Mouse (Mus musculus) telencephalon, adult 2 months (tissue): ENCODE results near the gene Sugp2.
"Not testable (repeated sequence)": the region's sequence is repeated elsewhere in the genome, so short reads cannot be mapped to it uniquely, and the experiment has no call there.

ENCODE experiments used
- DNase-seq: peaks from one replicate; pipeline ENCODE4 v3.0.0-alpha.2; 2011; ENCODE audit warnings: low read depth, low spot score

Gene Sugp2

DNA sequence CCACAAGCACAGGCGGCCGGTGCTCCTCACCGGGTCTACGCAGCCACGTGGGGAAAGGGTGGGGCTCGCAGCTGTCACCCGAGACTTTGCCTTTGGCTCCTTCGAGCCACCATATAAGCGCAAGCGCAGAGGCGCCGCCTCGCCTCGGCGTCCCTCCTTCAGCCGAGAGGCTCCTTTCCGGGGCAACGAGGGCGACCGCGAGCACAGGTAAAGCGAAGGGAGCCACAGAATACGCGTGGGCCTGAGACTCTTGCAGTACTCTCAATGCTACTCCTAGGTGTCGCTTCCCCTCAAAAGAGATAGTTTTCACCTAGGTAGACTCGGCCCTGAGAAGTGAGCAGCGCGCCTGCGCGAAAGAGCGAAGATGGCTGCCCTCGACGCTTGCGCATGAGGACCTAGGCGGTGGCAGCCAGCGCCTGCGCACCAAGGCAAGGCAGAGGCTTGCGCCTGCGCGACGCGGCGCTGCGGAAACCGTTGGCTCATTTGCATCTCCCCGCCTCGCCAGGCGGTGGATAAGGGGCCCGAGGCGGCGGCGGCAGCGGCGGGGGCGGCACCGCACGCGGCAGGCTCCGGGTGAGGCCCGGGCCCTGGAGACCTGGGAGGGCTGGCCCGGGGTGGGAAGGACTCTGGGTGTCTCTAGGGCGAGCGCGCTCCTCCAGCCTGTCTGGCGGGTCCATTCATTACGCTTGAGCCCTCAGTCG lies at the start of gene Sugp2, which contains the start of gene Armc6:
Gene Sugp2, plus strand, starts transcription at position 147 of the 701 bp plus-strand sequence.
Gene Armc6, minus strand, starts transcription at position 387 of the 701 bp plus-strand sequence.
- peak; percentile 92 for DNase-seq

DNA sequence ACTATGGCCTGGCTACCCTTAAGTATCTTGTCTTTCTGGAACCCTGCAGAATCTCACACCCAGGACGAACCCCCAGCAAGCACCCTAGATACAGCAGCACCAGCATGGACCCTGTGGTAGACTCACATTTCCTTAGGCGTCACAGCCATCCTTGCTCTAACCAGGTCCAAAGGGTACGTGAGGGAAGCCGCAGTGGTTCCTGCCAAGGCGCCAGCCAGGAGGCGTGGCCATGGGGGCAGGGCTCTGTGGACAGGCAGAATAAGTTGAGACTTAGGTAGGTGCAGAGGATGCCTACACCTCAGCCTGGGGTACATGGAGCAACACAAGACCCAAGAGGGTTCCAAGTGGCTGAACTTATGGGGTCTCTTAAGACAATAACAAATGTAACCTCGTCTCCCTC lies 45.3 kb upstream of the Sugp2 start:
- DNase-seq, result no peak

DNA sequence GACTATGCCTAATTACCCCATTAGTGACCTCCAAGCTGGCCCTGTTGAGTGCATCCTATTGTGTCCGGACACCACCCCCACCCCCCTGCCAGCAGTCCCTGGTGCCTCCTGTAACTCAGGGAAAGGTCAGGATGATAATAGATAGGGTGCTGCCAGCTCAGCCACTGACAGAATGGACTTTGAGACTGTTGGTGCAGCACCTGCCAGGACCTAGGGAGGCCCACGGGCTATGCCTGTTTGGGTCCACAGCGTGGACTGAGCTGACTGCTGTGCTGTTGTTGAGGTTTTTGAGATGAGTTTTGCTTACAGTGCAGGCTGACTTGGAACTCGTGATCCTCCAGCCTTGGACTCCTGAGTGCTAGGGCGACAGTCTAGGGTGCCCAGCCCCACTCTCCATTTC lies 40.8 kb upstream of the Sugp2 start:
- DNase-seq, result no peak

DNA sequence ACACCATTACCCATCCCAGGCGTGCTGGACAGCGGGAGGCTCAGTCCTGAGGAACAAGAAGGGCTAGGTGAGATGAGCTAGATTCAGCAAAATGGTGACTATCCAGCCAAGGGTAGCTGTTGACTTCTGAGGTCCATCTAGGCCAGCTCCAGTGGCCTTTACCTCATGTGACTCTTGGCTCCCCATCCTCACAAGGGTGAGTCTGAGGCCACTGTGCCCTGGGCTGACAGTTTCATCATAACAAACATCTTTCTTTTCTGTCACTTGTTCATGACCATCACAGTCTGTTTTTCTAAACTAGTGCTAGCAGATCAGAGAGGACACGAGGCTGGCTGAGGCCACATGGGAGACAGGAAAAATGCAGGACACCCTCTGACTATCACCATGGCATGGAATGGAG lies 39.8 kb upstream of the Sugp2 start:
- DNase-seq, result no peak

DNA sequence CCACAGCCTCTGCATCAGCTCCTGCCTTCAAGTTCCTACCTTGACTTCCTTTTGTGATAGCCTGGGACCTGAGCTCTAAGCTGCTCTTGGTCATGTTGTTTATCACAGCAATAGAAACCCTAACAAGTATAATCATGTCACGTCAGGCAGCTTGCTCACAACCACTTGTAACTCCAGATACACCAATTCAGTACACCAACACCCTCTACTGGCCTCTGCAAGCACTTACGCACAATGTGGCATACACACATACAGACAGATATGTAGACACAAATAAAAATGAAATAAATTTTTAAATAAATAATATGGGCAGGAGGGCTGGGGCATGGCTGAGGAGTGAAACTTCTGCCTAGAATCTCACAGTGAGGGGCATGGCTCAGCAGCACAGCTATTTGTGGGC lies 38.3 kb upstream of the Sugp2 start:
- no peak for DNase-seq

DNA sequence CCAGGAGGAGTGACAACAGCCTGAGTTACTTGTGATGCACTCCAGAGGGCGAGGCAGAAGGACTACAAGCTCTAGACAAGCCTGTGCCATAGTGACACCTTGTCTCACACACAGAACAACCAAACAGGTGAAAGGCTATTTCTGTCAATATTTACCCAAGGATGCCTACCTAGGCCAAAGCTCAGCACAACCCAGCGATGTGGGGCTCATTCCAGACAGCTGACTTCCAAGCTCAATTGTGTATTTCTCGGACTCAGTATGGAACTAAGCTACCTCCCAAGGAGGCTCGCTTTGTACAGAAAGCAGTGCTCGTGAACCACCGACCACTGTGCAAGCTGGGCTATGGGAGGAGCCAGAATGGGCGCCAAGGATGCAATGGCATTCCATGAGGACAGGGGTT lies 36.4 kb upstream of the Sugp2 start:
- no peak for DNase-seq

DNA sequence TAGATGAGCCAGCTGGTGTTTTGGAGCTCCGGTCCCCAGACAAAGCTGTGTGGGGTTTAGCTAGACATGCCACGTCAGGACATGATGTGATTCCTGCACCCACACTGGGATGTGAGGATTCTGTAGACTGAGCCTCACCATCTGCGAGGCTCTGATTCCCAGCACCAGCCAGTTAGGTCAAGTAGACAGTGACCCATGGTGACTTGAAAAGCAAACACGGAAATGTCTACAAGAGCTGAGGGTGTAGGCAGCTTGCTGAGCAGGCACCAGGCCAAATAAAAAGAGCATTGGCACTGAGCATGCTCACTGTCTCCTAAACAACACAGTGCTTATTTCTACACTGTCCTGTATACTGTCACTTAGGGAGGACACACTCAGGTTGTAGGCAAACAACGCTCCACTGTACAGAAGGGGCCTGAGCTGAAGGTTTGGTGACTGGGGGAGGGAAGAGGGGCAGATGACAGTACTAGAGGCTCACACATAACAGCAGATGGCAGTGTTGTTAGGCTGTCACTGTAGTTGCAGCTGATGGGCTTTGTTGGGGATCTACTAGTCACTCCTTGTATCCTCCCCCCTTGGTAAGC lies 33.8 kb upstream of the Sugp2 start:
- DNase-seq, result peak; percentile 59

DNA sequence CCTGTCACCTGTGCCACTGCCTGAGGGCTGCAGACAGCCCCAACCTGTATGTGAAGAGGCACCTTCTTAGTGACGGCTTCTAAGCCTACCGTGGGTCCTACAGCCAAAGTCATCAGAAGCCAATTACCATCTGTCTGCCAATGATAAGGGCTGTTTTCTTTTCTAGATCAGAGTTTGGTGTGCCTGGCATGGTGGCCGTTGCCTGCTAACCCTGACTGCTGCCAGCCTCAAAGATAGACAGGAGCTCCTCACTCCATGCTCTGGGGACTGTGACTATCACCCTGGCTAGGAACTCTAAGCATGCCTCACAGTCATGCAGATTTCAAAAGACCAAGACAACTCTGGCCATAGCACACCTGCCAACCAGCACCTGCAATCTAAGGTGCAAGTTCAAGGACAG lies 32.6 kb upstream of the Sugp2 start:
- no peak for DNase-seq

DNA sequence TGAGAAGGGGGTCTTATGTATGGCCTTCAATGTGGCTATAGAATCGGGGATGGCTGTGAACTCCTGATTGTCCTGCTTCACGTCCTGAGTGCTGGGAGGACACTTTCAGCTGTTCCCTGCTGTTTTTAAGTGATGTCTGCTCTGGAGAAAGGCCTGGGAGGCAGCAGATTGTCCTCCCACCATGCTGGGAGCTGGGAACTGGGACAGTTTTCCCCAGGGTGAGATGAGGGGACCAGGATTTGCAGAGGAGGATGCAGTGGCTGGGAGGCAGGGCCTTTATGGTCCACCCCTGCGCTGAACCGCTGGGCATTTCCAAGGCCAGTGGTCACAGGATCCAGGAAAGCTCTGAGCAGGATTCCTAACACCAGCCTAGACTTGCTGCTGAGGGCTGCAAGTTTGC lies 31.0 kb upstream of the Sugp2 start:
- peak; percentile 33 for DNase-seq

DNA sequence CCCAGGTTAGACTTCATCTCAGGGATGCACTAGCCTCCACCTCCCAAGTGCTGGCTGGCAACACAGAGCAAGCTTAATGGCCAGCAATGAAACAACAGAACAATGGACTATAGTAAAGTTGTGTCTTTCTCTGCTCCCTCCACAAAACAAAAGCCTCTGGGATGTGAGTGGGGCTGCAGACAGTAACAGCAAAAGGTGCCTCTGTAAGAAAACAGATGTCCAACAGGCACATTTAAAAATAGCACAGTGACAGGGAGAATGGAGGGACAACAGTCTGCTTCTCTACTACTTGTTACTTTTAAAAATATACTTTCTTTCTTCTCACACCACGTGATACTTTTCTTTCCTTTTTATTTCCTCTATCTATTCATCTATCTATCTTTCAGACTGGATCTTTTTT lies 29.3 kb upstream of the Sugp2 start:
- DNase-seq, result no peak

DNA sequence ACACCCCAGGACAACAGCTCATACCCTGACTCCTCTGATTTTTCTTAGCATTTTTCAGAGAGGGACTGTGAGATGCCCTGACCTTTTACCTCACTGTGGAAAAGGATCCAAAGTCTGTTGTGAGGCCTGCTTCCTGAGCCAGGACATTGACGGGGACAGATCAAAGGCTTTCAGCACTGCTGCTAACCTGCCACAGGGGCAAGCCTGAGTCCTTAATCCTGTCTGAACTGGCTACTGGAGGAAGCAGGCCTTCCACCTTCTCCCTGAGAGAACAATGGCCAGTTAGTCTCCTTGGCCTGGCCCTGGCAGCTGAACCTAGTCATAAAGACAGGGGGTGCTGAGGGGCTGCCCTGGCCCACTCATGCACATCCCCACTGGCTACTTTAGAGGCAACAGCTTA lies 25.9 kb upstream of the Sugp2 start:
- DNase-seq, result no peak

DNA sequence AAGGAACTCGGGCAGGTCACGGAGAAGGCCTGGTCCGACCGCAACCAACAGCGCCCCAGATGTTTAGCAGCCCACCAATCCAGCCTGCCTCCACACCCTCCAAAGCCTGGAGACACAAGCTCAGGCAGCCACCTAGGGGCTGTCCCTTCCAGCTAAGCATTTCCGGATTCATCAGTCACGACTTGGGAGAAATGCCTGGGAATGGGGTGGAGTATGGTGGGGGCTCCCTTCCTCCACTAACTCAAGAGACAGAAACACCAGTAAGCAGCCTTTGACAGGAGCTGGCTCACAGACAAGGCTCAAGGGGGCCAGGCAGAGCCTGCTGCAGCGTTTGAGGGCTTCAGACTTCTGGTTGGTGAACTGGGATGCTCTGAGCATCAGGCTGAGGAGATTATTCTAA lies 23.5 kb upstream of the Sugp2 start:
- DNase-seq, result peak; percentile 53

DNA sequence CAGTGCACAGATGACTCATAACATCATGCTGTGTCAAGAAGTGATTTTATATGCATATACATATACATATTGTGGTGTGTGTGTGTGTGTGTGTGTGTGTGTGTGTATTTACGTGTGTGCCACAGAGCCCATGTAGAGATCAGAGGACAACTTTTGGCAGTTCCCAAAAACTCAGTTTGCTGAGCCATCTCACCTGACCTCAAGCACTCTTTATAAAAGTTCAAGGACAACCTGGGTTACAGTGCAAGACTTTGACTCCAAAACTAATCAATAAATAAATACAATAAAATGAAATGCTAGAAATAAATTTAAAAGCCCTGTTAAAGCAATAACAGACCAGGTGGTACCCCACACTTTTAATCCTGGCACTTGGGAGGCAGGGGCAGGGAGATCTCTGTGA lies 22.8 kb upstream of the Sugp2 start:
- no peak for DNase-seq

DNA sequence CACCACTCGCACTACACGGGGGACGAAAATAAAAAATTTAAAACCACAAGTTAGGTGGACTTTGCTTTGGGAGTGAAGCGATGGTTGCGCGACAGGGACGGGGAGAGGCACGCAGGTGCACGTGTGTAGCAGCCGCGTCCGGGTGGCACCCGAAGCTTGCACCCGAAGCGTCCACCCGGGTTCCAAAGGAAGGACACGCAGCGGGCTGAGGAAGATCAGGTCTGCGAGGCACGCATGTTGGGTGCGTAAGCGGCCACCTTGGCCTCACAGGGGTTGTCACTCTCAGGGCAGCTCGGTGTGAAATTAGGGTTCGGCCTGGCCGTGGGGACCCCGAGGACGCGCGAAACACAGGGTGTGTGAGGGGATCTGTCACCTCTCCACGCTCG lies 22.3 kb upstream of the Sugp2 start:
- DNase-seq, result no peak

DNA sequence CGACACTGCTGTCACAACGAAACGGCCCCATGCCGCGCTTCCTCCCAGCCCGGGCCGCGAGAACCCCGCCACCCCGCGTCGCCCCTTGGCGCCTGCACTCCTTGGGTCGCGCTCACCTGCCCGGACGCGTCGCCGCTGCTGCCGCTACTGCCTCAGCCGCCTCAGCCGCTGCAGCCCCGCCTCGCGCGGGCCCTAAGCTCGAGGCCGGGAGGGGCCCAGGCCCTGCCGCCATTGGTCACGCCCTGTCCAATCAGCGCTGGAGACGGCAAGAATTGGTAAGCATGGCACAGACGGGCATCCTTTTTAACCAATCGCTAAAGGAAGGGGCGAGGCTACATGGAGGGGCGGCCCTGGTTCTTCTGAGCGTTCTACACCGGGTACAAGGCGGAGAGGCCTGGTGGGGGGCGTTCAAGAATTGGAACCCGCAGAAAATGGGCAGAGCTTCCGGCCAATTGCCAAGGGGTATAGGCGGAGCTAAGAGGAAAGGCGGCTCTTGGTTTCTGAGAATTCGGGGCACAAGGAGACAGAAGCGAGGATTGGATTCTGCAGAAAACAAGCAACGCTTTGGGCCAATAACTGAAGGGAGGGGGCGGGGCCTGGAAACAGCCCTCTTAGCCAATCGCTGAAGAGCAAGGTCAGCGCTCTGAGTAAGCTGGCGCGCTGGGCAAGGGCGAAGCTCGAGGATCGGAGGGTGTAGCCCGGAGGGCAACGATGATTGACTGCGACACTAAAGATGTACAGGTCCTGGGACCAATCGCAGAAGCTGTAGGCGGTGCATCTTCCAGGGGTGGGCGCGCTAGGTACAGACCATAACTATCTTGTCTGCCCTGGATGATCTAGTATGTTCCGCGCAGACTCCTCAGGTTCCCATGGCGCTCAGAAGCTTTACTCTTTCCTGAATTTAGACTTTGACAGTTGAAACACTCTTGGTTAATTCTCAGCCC lies 21.6 kb upstream of the Sugp2 start, which contains the start of gene Slc25a42:
Gene Slc25a42, minus strand, starts transcription at position 194 of the 944 bp plus-strand sequence.
- peak; percentile 100 for DNase-seq

DNA sequence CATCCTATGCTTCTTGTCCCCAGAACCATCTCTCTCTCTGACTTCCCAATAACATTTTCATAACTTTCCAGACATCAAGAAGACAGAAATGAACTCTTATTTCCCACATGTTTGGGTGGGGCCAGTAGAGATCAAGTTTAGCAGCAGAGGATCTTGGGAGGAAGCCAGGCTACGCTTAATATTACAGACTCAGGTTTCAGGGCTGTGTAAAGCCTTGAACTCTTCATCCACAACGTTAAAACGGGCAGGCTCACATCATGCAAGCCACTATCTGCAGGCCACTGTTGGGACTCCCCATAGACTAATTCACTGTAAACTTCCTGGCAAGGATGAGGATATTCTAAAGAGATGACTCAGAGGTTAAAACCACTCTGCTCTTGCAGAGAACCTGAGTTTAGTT lies 19.6 kb upstream of the Sugp2 start:
- no peak for DNase-seq

DNA sequence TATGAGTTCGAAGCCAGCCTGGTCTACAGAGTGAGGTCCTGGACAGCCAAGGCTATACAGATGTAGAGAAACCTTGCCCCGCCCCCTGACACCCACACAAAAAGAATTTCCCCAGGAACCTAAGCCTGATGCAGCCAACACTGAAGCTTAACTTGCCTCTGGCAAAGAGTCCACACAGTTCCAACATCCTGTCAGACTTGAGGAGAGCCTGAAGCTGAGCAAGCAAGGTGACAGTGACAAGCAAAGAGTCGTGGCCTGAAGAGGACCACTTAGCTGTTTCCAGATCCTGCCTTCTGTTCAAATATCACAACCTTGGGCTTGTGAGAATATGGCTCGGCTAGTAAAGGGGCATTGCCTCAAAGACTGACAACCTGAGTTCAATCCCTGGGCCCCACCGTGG lies 18.9 kb upstream of the Sugp2 start:
- no peak for DNase-seq

DNA sequence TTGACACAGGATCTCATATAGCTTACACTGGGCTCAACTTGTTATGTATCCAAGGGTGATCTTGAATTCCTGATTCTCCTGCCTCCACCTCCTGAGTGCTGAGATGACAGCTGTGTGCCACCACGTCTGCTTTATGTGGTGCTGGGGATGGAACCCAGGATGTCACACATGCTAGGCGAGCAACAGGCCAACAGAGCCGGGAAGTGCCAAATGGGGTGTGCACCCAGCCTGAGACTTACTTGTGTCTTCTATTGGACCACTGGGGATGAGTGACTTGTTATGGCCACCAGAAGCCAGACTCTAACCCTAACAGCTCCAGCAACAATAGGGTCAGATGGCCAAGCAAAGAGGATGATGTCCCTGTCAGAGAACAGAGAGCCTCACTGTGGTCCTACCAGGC lies 17.9 kb upstream of the Sugp2 start:
- DNase-seq, result not testable (repeated sequence)

DNA sequence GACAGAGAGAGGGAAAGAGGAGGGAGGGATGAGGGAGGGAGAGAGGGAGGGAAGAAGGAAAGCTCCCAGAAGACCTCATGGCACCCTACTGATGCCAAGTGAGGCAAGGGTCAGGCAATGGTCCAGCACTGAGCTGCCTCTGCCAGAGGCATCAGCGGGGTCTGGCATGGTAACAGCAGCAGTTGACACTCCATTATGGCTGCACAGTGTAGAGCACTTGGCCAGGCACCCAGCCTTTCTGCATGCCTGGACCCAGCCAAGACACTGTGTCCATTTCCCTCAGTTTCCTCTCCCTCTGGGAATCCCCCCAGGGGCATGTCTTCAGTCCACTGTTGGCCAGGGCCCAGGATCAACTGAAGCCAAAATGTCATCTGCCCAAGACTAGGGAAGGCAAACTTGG lies 17.5 kb upstream of the Sugp2 start:
- peak; percentile 50 for DNase-seq

DNA sequence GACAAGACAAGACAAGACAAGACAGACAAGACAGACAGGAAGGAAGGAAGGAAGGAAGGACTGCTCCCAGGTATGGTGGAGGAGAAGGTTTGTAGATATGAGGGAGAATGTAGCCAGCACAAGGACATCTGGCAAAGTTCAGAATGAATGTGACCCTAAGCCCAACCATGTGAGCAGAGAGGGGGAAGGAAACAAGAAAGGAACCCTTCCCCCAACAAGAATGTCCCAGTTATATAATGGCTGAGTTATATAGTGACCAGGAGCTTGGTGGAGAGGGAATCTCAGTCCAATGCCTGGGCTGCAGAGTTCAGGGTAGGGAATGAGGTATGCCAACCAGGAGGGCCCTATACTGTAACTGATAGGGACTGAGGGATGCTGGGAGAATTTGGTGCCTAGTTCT lies 16.6 kb upstream of the Sugp2 start:
- no peak for DNase-seq

DNA sequence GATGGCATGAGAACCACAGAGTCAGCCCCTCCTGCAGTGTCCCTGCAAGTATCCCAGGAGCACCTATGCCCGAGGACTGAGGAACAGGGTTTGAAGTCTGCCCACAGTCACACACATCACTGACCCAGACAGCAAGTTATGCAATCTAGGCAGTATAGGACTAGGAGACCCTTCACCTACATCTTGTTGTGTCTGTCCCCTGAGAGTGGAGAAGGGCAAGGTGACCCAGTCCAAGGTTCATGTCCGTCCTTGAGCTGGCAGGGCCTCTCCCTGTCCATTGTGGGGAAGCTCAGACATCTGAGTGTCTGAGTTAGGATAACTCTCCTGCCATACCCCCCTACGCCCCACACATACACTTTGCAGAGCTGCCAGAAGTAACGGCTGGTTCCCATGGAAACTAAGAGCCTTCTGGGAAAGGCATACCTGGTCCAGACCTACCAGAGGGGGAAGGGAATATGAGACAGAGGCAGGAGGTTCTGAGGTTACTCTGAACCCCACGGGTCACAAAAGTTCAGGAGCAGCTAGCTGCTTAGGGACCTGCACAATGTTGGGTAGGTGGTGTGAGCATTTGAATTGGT lies 14.8 kb upstream of the Sugp2 start:
- peak; percentile 15 for DNase-seq

DNA sequence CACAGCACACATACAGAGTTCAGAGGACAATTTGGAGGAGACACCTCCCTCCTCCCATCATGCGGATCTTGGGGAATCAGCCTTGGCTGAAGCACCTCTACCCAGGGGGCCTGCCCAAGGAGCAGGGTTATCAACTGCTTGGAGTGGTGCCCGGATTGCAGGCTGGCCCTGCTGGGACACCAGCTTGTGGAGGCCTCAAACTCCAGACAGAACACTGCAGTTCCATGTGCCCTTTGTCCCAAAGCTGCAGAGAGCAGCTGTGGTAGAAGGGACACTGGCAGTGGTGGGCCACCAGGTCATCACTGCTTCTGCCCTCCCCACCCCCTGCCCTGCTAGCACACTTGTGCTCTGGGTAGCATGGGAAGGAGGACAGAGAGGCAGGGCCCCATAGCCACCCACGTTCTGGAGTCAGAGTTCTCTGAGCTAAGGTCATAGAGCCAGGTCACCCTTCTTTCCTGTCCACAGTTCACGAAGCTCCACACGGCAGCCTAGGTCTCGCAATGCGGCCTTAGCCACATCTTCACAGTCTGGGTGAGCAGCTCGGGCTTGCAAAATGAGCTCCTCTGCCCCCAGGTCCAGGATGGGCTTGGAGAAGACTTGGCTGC lies 13.7 kb upstream of the Sugp2 start:
- DNase-seq, result no peak
